22 mouse cellular contexts compared by ENCODE assay signal in genomic region chr6:6182191-6182590, GRCm38 (mm10). TPM values are rescaled to one million over a fixed set of nuclear protein-coding genes. Genes with fewer than 3 reads are reported as not detected.
DNase-seq lines count a peak whose midpoint lies in the region; ATAC-seq and TF ChIP-seq lines count a peak whose summit lies in the region.
"Had no signal": no experiment of that assay in that cellular context is flagged by ENCODE, and none has a peak within 500 bp of the region (broad histone marks: within the 10 kb centered on the region; RNA-seq: fewer than 3 reads in every experiment).

No protein-coding gene starts in this region.

- TF ChIP-seq CTCF in forebrain, postnatal 0 days (IDR thresholded peaks at IDR 0.05; ENCODE audit: low read depth), result no peak

- no peaks in the 10 kb centered on the region for H3K9me3 ChIP-seq in forebrain, embryonic 13.5 days (replicated peaks)
- no peaks in the 10 kb centered on the region for H3K9me3 ChIP-seq in forebrain, embryonic 11.5 days (ENCODE audit: control insufficient read depth, low read length)
- no peaks in the 10 kb centered on the region for H3K9me3 ChIP-seq in forebrain, embryonic 16.5 days (ENCODE audit: control insufficient read depth, low read length)
- no peaks in the 10 kb centered on the region for H3K9me3 ChIP-seq in forebrain, embryonic 10.5 days
- no peaks in the 10 kb centered on the region for H3K9me3 ChIP-seq in forebrain, postnatal 0 days (ENCODE audit: low read length)
- H3K9me3 ChIP-seq in forebrain, embryonic 12.5 days, result no peaks in the 10 kb centered on the region
- H3K9me3 ChIP-seq: G1E had no signal

- DNase-seq in forebrain, embryonic 11.5 days (ENCODE audit: low spot score), result no peak
- no peak for DNase-seq in forebrain, embryonic 10.5 days (ENCODE audit: extremely low spot score, low spot score)
- DNase-seq in forebrain, postnatal 0 days, result no peak
- no peak for DNase-seq in frontal cortex, postnatal 10 days (ENCODE audit: low spot score in 2 of 2)
- DNase-seq: adrenal gland, adult 2 months; adrenal gland, adult 8-10 months; adrenal gland, postnatal 10 days; adrenal gland, postnatal 14 days; adrenal gland, postnatal 25 days; adrenal gland, postnatal 36 days; B cell, adult 2 months; cerebellum, adult 11 months; cerebellum, adult 11-12 months had no signal

- H3K4me2 ChIP-seq in forebrain, embryonic 13.5 days, result no peak overlapping the region
- no peak overlapping the region for H3K4me2 ChIP-seq in forebrain, embryonic 11.5 days (ENCODE audit: low read depth, low read length, severe bottlenecking)
- no peak overlapping the region for H3K4me2 ChIP-seq in forebrain, embryonic 16.5 days (ENCODE audit: low read length)
- no peak overlapping the region for H3K4me2 ChIP-seq in forebrain, postnatal 0 days (ENCODE audit: low read depth)
- no peak overlapping the region for H3K4me2 ChIP-seq in forebrain, embryonic 12.5 days

- H3K4me3 ChIP-seq in forebrain, embryonic 13.5 days, result no peak overlapping the region
- H3K4me3 ChIP-seq in forebrain, embryonic 11.5 days (ENCODE audit: low read depth, low read length), result no peak overlapping the region
- H3K4me3 ChIP-seq in forebrain, embryonic 16.5 days (replicated peaks; ENCODE audit: low read length), result no peak overlapping the region
- H3K4me3 ChIP-seq in forebrain, embryonic 10.5 days, result no peak overlapping the region
- no peak overlapping the region for H3K4me3 ChIP-seq in forebrain, postnatal 0 days (ENCODE audit: low read depth, low read length)
- H3K4me3 ChIP-seq in forebrain, embryonic 12.5 days (replicated peaks), result no peak overlapping the region

- H3K4me1 ChIP-seq in forebrain, embryonic 13.5 days, result peaks cover 6% of the 10 kb centered on the region; the same call in 1 of the 2 replicates
- H3K4me1 ChIP-seq in forebrain, embryonic 11.5 days (replicated peaks; ENCODE audit: control insufficient read depth, insufficient read depth, low read length), result no peaks in the 10 kb centered on the region
- H3K4me1 ChIP-seq in forebrain, embryonic 16.5 days (replicated peaks; ENCODE audit: control insufficient read depth, insufficient read depth, low read length), result no peaks in the 10 kb centered on the region
- H3K4me1 ChIP-seq in forebrain, embryonic 10.5 days, result peaks cover 8% of the 10 kb centered on the region
- no peaks in the 10 kb centered on the region for H3K4me1 ChIP-seq in forebrain, postnatal 0 days (ENCODE audit: insufficient read depth)
- H3K4me1 ChIP-seq in forebrain, embryonic 12.5 days, result no peaks in the 10 kb centered on the region

- no peak overlapping the region for H3K27ac ChIP-seq in forebrain, embryonic 13.5 days
- H3K27ac ChIP-seq in forebrain, embryonic 11.5 days (ENCODE audit: low read depth, low read length), result no peak overlapping the region
- no peak overlapping the region for H3K27ac ChIP-seq in forebrain, embryonic 16.5 days (ENCODE audit: low read length)
- no peak overlapping the region for H3K27ac ChIP-seq in forebrain, embryonic 10.5 days
- no peak overlapping the region for H3K27ac ChIP-seq in forebrain, postnatal 0 days (ENCODE audit: low read depth, low read length)
- H3K27ac ChIP-seq in forebrain, embryonic 12.5 days, result no peak overlapping the region

- 0 out of 2 replicates have a peak, but pooled peaks cover 5% of the 10 kb centered on the region for H3K36me3 ChIP-seq in forebrain, embryonic 13.5 days (ENCODE audit: poor library complexity, severe bottlenecking)
- H3K36me3 ChIP-seq in forebrain, embryonic 11.5 days (ENCODE audit: control insufficient read depth, insufficient read depth, low read length), result no peaks in the 10 kb centered on the region
- H3K36me3 ChIP-seq in forebrain, embryonic 16.5 days (ENCODE audit: control insufficient read depth, insufficient read depth), result no peaks in the 10 kb centered on the region
- peaks cover 33% of the 10 kb centered on the region for H3K36me3 ChIP-seq in forebrain, embryonic 10.5 days (replicated peaks)
- H3K36me3 ChIP-seq in forebrain, postnatal 0 days (ENCODE audit: insufficient read depth), result no peaks in the 10 kb centered on the region
- H3K36me3 ChIP-seq in forebrain, embryonic 12.5 days (replicated peaks), result 0 out of 2 replicates have a peak, but pooled peaks cover 4% of the 10 kb centered on the region

- H3K27me3 ChIP-seq in forebrain, embryonic 13.5 days, result no peaks in the 10 kb centered on the region
- H3K27me3 ChIP-seq in forebrain, embryonic 11.5 days (ENCODE audit: control insufficient read depth, insufficient read depth, low read length), result no peaks in the 10 kb centered on the region
- no peaks in the 10 kb centered on the region for H3K27me3 ChIP-seq in forebrain, embryonic 16.5 days (replicated peaks; ENCODE audit: control insufficient read depth, insufficient read depth, low read length)
- no peaks in the 10 kb centered on the region for H3K27me3 ChIP-seq in forebrain, embryonic 10.5 days (ENCODE audit: poor library complexity, severe bottlenecking)
- H3K27me3 ChIP-seq in forebrain, postnatal 0 days (ENCODE audit: insufficient read depth, low read length), result no peaks in the 10 kb centered on the region
- no peaks in the 10 kb centered on the region for H3K27me3 ChIP-seq in forebrain, embryonic 12.5 days
- H3K27me3 ChIP-seq: CH12.LX, Patski had no signal

- no peak overlapping the region for H3K9ac ChIP-seq in forebrain, embryonic 13.5 days
- no peak overlapping the region for H3K9ac ChIP-seq in forebrain, embryonic 11.5 days (ENCODE audit: low read length)
- H3K9ac ChIP-seq in forebrain, embryonic 16.5 days (replicated peaks; ENCODE audit: low read depth, low read length), result no peak overlapping the region
- H3K9ac ChIP-seq in forebrain, postnatal 0 days, result no peak overlapping the region
- no peak overlapping the region for H3K9ac ChIP-seq in forebrain, embryonic 12.5 days

- peak; percentile 50; the same call in 1 of the 2 replicates for ATAC-seq in forebrain, embryonic 13.5 days
- no peak for ATAC-seq in forebrain, embryonic 11.5 days (replicated peaks; ENCODE audit: low FRiP score)
- peak; percentile 55 for ATAC-seq in forebrain, embryonic 16.5 days
- ATAC-seq in forebrain, postnatal 0 days, result peak; percentile 69
- ATAC-seq in forebrain, embryonic 12.5 days (ENCODE audit: low FRiP score), result no peak
- peak; percentile 45 for ATAC-seq in frontal cortex, adult (ENCODE audit: low TSS enrichment)
- ATAC-seq: activated CD4-positive, CD25-positive, alpha-beta regulatory T cell, adult 4 months; CD4-positive, CD25-positive, alpha-beta regulatory T cell, adult 4 months; Patski had no signal

- 97% methylated on average over 7 of the region's 7 CpGs for WGBS in forebrain, embryonic 13.5 days
- WGBS in forebrain, embryonic 11.5 days, result 96% methylated on average over 7 of the region's 7 CpGs
- WGBS in forebrain, embryonic 16.5 days, result 87% methylated on average over 7 of the region's 7 CpGs
- WGBS in forebrain, embryonic 10.5 days, result 92% methylated on average over 7 of the region's 7 CpGs
- WGBS in forebrain, postnatal 0 days, result 88% methylated on average over 7 of the region's 7 CpGs
- 95% methylated on average over 7 of the region's 7 CpGs for WGBS in forebrain, embryonic 12.5 days

RNA-seq across cellular contexts. Expression of gene Slc25a13, which starts 34.8 kb away (rescaled TPM):
- polyA plus RNA-seq in forebrain, embryonic 13.5 days (2015; fragmentation: Nextera tagmentation; extraction: Ambion mirVana), result 15.1 and 15.3 TPM in 2 replicates
- polyA plus RNA-seq in forebrain, embryonic 11.5 days (2014; fragmentation: Nextera tagmentation; extraction: Ambion mirVana), result 40.8 and 41.1 TPM in 2 replicates
- polyA plus RNA-seq in forebrain, embryonic 16.5 days (2015; fragmentation: Nextera tagmentation; extraction: Ambion mirVana), result 7.9 and 10.2 TPM in 2 replicates
- 52.5 and 54.3 TPM in 2 replicates for polyA plus RNA-seq in forebrain, embryonic 10.5 days (2016; fragmentation: Nextera tagmentation; extraction: Ambion mirVana)
- total RNA-seq in forebrain, postnatal 0 days (2014; rRNA removed), result 2.3 and 5.2 TPM in 2 replicates
- 3.1 and 3.2 TPM in 2 replicates for polyA plus RNA-seq in forebrain, postnatal 0 days (2015; fragmentation: Nextera tagmentation; extraction: Ambion mirVana)
- 23.6 and 32.3 TPM in 2 replicates for polyA plus RNA-seq in forebrain, embryonic 12.5 days (2016; fragmentation: Nextera tagmentation; extraction: Ambion mirVana)
- total RNA-seq: CH12.LX had no signal

Comparison
In these comparisons a context has a peak if more than half of its experiments do, and no peak if none do; other contexts are left out.
1. ATAC-seq: peak in forebrain, embryonic 13.5 days (single experiment), forebrain, embryonic 16.5 days (single experiment), forebrain, postnatal 0 days (single experiment) and frontal cortex, adult (single experiment); none in forebrain, embryonic 11.5 days (single experiment) and forebrain, embryonic 12.5 days (single experiment).